Mouse (Mus musculus): ENCODE data around the gene Prdx2. TPM values are rescaled to one million over a fixed set of nuclear protein-coding genes. Genes with fewer than 3 reads are reported as not detected.
A peak's percentile ranks its signal among the peaks of the same experiment; 100 is the strongest.

Prdx2 gene
- total RNA-seq, 1 experiment, result 328 TPM

- Histone ChIP-seq H3K4me1 (ENCODE audit: control insufficient read depth in 2 of 2, insufficient read depth in 2 of 2, low read length in 2 of 2, poor library complexity in 1 of 2) (peaks cover 0 to 6% of the 10 kb centered on the region in 2 experiments; a peak in 1 of 4 replicates), H3K9me3 (ENCODE audit: control insufficient read depth, insufficient read depth, low read depth, low read length) (no peaks in the 10 kb centered on the region), H3K27ac (ENCODE audit: insufficient read depth, low read depth, low read length, poor library complexity, severe bottlenecking) (no peak overlapping the region), H3K4me3 (ENCODE audit: insufficient read depth in 1 of 2, low read depth in 1 of 2, low read length in 2 of 2, poor library complexity in 1 of 2, severe bottlenecking in 1 of 2) (peak overlapping the region; percentile 60 to 65), H3K9ac (ENCODE audit: insufficient read depth, low read depth, low read length, poor library complexity, severe bottlenecking) (no peak overlapping the region), H3K36me3 (ENCODE audit: control insufficient read depth, insufficient read depth, low read length, poor library complexity, severe bottlenecking) (no peaks in the 10 kb centered on the region)
- in situ Hi-C loops (cut with MboI; ENCODE audit: low sequenced_read_pairs in 2 of 2, unreplicated experiment in 2 of 2), result no loop called here
- TF ChIP-seq ZNF384 (IDR thresholded peaks at IDR 0.05; ENCODE audit: low read depth, low read length), result no peak
- DNase-seq (ENCODE audit: low read depth, low spot score), result no peak
Observed at GRCm38 (mm10) chr8:84928456-84929306, 40.7 kb upstream of the Prdx2 start.

- DNase-seq (ENCODE audit: low read depth, low spot score), result no peak
- in situ Hi-C loops (cut with MboI; ENCODE audit: low sequenced_read_pairs in 2 of 2, unreplicated experiment in 2 of 2), result no loop called here
- Histone ChIP-seq H3K4me1 (ENCODE audit: control insufficient read depth in 2 of 2, insufficient read depth in 2 of 2, low read length in 2 of 2, poor library complexity in 1 of 2) (peaks cover 0 to 2% of the 10 kb centered on the region in 2 experiments; a peak in 1 of 4 replicates), H3K27ac (ENCODE audit: insufficient read depth, low read depth, low read length, poor library complexity, severe bottlenecking) (no peak overlapping the region), H3K4me3 (ENCODE audit: insufficient read depth in 1 of 2, low read depth in 1 of 2, low read length in 2 of 2, poor library complexity in 1 of 2, severe bottlenecking in 1 of 2) (no peak overlapping the region), H3K9me3 (ENCODE audit: control insufficient read depth, insufficient read depth, low read depth, low read length) (no peaks in the 10 kb centered on the region), H3K9ac (ENCODE audit: insufficient read depth, low read depth, low read length, poor library complexity, severe bottlenecking) (no peak overlapping the region), H3K36me3 (ENCODE audit: control insufficient read depth, insufficient read depth, low read length, poor library complexity, severe bottlenecking) (no peaks in the 10 kb centered on the region)
- TF ChIP-seq CHD2 (IDR thresholded peaks at IDR 0.05; ENCODE audit: low read depth, low read length) (no peak), ZC3H11A (IDR thresholded peaks at IDR 0.05; ENCODE audit: borderline replicate concordance, low read depth, low read length) (no peak), MAFK (IDR thresholded peaks at IDR 0.05; ENCODE audit: insufficient read depth, low read depth, low read length) (no peak), HCFC1 (IDR thresholded peaks at IDR 0.05; ENCODE audit: borderline replicate concordance, insufficient read depth, low read length) (no peak), ZNF384 (IDR thresholded peaks at IDR 0.05; ENCODE audit: low read depth, low read length) (no peak)
Observed at GRCm38 (mm10) chr8:84930582-84930981, 38.8 kb upstream of the Prdx2 start.

GRCm38 (mm10) chr8:84933767-84934559 is 35.4 kb upstream of the Prdx2 start:
- Histone ChIP-seq H3K4me1 (ENCODE audit: control insufficient read depth in 2 of 2, insufficient read depth in 2 of 2, low read length in 2 of 2, poor library complexity in 1 of 2) (peaks cover 0 to 6% of the 10 kb centered on the region in 2 experiments; a peak in 1 of 4 replicates), H3K36me3 (ENCODE audit: control insufficient read depth, insufficient read depth, low read length, poor library complexity, severe bottlenecking) (no peaks in the 10 kb centered on the region), H3K9ac (ENCODE audit: insufficient read depth, low read depth, low read length, poor library complexity, severe bottlenecking) (no peak overlapping the region), H3K9me3 (ENCODE audit: control insufficient read depth, insufficient read depth, low read depth, low read length) (no peaks in the 10 kb centered on the region), H3K27ac (ENCODE audit: insufficient read depth, low read depth, low read length, poor library complexity, severe bottlenecking) (no peak overlapping the region), H3K4me3 (ENCODE audit: insufficient read depth in 1 of 2, low read depth in 1 of 2, low read length in 2 of 2, poor library complexity in 1 of 2, severe bottlenecking in 1 of 2) (no peak overlapping the region)
- no peak for TF ChIP-seq HCFC1 (IDR thresholded peaks at IDR 0.05; ENCODE audit: borderline replicate concordance, insufficient read depth, low read length)
- TF ChIP-seq CHD2 (IDR thresholded peaks at IDR 0.05; ENCODE audit: low read depth, low read length), result no peak
- TF ChIP-seq MAFK (IDR thresholded peaks at IDR 0.05; ENCODE audit: insufficient read depth, low read depth, low read length), result no peak
- no peak for TF ChIP-seq ZC3H11A (IDR thresholded peaks at IDR 0.05; ENCODE audit: borderline replicate concordance, low read depth, low read length)
- TF ChIP-seq ZNF384 (IDR thresholded peaks at IDR 0.05; ENCODE audit: low read depth, low read length), result no peak
- DNase-seq (ENCODE audit: low read depth, low spot score), result no peak
- in situ Hi-C loops (cut with MboI; ENCODE audit: low sequenced_read_pairs in 2 of 2, unreplicated experiment in 2 of 2), result no loop called here

- TF ChIP-seq ZNF384 (IDR thresholded peaks at IDR 0.05; ENCODE audit: low read depth, low read length) (no peak), CHD2 (IDR thresholded peaks at IDR 0.05; ENCODE audit: low read depth, low read length) (no peak), HCFC1 (IDR thresholded peaks at IDR 0.05; ENCODE audit: borderline replicate concordance, insufficient read depth, low read length) (no peak), MAFK (IDR thresholded peaks at IDR 0.05; ENCODE audit: insufficient read depth, low read depth, low read length) (no peak), ZC3H11A (IDR thresholded peaks at IDR 0.05; ENCODE audit: borderline replicate concordance, low read depth, low read length) (no peak)
- Histone ChIP-seq H3K36me3 (ENCODE audit: control insufficient read depth, insufficient read depth, low read length, poor library complexity, severe bottlenecking) (no peaks in the 10 kb centered on the region), H3K9ac (ENCODE audit: insufficient read depth, low read depth, low read length, poor library complexity, severe bottlenecking) (no peak overlapping the region), H3K9me3 (ENCODE audit: control insufficient read depth, insufficient read depth, low read depth, low read length) (no peaks in the 10 kb centered on the region), H3K4me3 (ENCODE audit: insufficient read depth in 1 of 2, low read depth in 1 of 2, low read length in 2 of 2, poor library complexity in 1 of 2, severe bottlenecking in 1 of 2) (no peak overlapping the region), H3K27ac (ENCODE audit: insufficient read depth, low read depth, low read length, poor library complexity, severe bottlenecking) (no peak overlapping the region), H3K4me1 (ENCODE audit: control insufficient read depth in 2 of 2, insufficient read depth in 2 of 2, low read length in 2 of 2, poor library complexity in 1 of 2) (peaks cover 0 to 4% of the 10 kb centered on the region in 2 experiments; a peak in 1 of 4 replicates)
- DNase-seq (ENCODE audit: low read depth, low spot score), result peak; percentile 69
- in situ Hi-C loops (cut with MboI; ENCODE audit: low sequenced_read_pairs in 2 of 2, unreplicated experiment in 2 of 2), result no loop called here
Observed at GRCm38 (mm10) chr8:84934860-84935259, 34.5 kb upstream of the Prdx2 start.
